Mouse (Mus musculus) right cerebral cortex, adult 18-20 months (tissue): ENCODE data around the gene Arhgef28.

ENCODE experiments used
- DNase-seq: peaks from one replicate; pipeline ENCODE4 v3.0.0; 2022; ENCODE audit warnings: mixed read lengths

Arhgef28 gene

DNA sequence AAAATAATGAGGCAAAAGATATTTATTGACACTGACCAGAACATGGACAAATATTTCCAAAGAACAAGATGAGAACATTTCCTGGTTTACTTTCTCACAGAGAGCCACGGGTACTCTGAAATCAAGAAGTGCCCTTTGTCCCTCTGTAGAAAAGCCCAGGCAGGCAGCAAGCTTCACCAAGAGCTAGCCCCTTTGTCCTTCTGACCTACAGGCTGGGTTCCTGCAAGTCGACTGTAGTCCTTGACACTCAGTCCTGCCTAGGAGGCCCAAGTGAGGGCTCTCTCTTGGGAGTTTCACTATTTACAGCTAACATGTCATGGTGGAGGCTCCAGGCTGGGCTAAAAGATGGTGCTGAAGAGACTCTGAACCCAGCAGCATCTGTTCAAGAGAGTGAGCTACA lies 307.6 kb downstream of the Arhgef28 start:
- no peak for DNase-seq

DNA sequence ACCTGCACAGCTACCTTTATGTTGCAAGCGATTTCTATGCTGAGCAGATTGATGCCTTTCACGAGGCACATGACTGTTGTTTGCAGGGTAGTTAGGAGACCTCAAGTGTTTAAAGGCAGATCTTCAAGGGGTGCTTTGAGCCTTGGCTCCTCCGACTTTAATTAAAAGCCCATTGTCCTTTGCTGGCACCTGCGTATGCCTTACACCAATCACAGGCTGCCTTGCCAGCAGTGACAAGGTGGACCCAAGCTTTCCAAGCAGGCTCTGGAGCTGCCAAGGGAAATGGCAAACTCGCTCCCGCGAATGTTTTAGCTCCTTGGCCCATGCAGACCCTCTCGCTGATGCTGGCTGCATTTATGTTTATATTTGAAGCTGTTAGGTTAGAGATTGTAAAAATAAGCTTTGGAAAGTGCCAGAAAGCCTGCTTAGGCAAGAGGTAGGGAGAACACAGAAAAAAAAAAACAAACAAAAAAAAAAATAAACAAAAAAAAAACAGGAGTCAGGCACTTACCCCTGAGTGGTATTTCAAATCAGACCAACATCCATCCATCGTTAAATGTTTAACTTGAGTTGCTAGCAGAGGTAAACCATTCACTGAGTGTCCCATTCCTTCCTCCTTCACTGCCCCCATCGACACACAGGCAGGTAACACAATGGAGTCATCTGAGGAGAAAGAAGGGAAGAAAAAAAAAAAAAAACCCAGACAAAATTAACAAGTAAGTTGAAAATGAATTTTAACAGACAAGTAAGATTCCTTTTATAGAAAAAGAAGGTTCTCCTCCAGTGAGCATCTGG lies 313.0 kb downstream of the Arhgef28 start:
- no peak for DNase-seq

DNA sequence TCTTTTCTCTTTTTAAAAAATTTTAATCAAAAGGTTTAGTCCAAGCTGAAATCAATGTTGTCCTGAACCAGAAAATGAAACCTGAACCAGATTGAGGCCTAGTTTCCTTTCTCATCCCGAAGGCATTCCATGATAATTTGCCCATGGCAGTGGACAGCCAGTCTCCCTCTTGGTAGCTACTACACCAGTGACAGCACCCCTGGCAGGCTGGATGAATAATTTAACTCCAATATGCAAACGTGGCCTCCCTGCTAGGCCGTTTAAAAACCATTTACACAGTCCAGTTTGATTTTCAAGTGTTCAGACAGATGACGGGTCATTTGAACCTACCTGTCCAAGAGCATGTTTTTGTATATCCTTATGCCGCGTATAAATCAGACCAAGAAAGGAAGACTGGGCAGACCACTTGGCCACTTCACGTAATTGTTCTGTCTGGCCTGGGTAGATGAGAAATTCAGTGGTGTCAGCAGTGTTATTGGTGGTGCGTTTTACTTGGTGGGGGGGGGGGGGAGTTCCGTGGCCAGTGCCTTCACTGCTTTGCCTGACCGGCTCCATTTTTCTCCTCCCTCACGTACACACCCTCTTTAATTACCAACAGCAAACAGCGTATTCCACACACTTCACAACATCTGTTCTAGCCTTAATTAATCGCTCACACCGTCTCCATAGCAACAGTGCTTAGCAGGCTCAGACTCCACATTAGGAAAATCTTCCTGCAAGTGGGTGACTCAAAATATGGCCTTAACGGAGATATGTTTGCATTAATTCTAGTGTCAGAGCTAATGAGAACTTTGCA lies 314.0 kb downstream of the Arhgef28 start:
- peak; percentile 51 for DNase-seq

DNA sequence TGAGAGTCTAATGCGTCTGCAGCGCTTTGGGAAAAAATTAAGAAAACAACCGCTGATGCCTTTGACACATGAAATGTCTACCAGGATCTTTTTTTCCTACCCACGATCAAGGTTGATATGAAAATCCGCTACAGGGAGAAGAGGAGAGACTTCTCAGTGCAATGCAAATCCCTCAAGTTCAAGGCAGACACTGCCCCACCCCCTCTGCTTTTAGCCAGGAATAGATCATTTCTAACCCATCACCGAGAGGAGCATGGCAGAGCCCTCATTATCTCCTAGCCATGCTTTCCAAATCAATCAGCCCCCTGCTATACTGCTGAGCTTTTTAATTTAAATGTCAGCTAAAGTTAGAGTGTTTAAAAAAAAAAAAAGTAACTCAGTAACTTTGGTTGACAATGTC lies 318.2 kb downstream of the Arhgef28 start:
- DNase-seq = no peak

DNA sequence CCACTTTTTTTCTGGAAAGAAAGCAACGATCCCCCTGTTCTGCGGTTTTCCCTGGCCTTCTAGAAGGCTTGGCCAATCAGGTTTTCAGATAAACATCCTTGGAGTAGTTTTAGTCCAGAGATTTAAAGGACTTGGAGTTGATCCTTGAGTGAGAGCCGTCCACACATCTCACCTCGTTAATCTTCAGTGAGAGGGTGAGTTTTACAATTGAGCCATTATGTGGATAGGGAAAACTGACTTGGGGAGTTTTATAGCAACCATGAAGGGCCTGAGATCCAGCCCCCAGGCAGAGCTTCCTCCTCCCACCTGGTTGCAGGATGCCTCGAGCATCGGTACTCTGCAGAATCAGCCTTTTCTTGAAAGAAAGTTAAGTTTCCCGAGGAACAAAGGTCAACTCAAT lies 318.7 kb downstream of the Arhgef28 start:
- no peak for DNase-seq

DNA sequence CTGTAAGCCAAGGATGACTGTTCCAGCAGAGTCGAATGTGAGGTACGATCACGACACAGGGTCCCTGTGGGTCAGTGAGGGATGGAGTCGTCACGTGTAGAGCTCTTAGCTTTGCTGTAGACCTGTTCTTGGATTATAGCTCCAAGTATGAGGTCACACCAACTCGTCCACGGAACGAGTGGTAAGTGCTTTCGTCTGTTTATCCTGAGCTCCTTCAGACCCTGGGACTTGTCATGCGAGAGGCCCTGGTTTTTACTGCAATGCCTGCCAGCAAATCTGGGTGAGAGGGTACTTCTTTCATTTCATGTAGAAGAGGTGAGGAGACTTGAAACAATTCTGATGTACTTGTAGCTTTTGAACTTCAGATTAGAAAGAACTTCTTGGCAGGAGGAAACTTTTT lies 322.6 kb downstream of the Arhgef28 start:
- DNase-seq = no peak

DNA sequence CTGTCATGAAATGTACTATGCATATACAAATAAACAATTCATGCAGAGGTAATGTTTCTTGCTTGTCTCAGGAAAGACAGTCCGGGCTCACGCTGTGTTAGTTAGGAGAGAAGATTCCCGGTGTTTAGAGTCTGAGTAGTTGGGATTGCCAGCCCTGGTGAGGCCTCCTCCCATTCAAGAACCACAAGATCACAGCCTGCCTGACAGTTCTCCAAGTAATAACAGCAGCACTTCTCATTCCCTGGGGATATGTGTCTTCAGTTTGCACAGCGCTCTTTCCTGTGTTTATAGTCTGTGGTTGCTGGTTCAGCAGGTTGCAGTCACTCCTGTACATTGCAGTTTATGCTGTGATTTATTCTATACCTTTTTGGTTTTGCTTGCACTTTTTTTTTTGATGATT lies 329.8 kb downstream of the Arhgef28 start:
- no peak for DNase-seq

DNA sequence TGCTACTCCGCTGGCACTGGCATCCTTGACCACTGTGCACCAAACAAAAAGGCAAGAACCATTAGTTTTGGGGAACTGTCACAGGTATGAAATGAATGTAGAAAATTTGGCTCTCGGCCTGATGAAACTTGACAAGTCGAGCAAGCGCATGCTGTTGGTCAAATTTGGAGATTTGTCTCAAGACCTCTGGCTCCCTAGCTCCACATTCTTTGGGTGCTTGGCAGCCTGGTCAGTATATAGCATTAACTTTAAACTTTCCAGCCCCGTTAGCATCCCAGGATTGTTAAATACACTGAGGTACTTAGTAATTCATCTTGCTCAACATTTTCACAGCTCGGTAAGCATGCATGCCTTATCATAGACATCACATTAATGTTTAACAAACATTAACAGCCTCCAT lies 330.2 kb downstream of the Arhgef28 start:
- DNase-seq = no peak

DNA sequence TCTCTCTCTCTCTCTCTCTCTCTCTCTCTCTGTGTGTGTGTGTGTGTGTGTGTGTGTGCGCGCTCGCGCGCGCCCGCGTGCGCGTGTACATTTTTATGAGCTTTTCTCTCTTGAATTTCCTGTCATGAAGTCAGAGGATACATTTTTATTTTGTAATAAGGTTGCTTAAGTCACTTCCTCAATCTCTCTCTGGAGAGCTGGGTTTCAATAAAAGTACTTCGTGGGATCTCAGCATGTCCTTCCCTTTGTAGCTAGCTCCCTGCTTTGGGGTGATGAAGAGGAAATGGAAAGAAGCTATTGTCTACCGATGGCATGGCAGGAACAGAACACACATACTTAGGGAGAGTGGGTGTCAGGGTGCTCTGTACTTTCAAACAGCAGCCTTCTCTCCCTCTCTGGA lies 336.8 kb downstream of the Arhgef28 start:
- DNase-seq = no peak

DNA sequence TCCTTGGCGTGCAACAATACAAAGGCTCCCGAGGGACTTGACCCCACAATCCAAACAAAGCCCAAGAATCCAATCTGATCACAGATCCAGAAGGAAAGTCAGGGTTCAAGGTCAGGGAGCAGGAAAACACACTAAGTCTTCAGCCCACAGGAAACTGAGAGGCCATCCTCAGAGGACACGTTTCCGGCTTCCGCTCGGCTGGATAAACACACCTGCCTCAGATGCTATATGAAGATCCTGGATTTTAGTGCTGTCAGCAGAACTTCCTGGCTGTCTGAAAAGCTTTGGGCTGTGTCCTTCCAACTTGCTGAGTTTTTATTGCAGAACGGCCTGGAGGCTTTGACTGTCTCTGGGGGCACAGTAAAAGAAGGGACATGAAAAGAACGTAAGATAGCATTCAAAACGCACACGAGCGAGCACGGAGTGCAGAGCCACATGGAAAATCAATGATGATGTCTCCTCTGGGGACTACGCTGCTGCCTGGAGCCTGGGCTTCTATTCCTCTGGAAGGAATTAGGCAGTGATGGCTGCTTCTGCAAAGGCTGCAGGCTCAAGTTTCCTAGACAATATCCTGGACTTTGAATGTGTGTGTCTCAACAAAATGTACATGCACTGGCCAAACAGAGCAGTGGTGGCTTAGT lies 338.8 kb downstream of the Arhgef28 start:
- DNase-seq = no peak

DNA sequence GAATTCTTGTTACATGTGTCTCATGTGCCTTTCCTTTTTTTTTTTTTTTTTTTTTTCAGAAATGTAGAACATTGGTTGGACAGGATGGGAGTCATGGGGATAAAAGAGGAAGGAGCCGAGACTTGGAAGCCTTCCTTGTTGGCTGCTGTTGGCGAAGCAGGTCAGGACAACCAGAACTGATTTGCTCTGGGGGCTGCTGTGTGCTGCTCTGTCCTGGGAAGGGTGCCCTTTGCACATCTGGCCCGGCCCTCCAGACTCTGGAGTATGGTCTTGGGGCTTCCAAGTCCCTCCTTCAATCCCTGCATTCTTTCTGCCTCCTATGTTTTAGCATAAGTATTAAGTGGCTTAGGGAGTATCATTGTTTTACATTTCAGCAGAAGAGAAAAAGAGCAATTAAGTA lies 347.2 kb downstream of the Arhgef28 start:
- no peak for DNase-seq

DNA sequence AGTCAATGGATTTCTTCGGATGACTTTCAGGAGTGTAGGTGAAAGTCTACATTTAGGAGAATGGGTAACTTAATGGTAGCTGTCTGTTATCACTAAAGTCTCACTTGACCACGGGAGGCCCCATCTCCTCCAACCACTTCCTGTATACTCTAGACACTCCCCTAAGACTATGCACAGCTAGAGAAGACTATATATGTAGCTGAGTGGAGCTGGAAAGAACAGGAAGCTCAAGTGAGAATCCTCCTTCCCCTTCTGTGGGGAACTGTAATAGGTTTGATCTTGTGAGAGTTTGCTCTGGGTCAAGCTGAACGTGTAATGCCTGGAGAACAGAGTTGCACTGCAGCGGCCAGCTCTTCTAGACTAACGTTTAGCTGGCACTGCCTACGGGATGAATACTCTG lies 348.4 kb downstream of the Arhgef28 start:
- DNase-seq = no peak

DNA sequence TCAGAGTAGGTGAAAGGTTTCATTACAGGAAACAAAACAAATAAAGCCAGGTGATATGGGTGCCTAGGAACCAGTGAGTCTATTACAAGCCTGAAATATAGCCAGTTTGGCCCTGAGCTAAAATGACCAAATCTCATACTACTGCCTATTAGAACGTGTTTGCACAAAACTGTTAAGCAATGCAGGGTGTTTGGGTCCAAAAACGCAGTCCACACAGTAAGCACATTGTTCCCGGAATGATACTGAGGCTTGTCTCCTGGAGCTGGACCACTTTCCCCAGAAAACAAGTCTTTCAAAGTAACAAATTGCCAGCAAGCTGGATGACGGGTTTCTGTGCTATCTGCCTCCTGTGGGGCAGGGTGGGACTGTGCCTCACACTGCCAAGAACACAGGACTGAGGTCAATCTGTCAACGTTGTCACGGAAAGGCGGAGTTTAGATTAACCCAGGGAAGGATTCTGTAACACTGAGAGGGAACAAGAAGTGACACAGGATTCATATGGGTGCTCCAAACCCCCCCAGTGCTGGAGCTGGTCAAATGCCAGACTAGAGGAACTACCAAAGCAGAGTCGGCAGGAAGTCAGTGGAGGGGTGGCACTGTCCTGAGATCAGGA lies 352.8 kb downstream of the Arhgef28 start:
- no peak for DNase-seq
